Mouse (Mus musculus) olfactory bulb, adult 2 months (tissue): ENCODE results near the gene Alg9.
"Not testable (repeated sequence)": the region's sequence is repeated elsewhere in the genome, so short reads cannot be mapped to it uniquely, and the experiment has no call there.

Source experiments
- CTCF ChIP-seq: fragments of 200-500 bp; IDR thresholded peaks from 2 replicates; pipeline ENCODE4 v1.5.1; 2012; ENCODE audit warnings: low read depth, mild to moderate bottlenecking, low read length, moderate library complexity; ENCODE audit not compliant: insufficient read depth
- POLR2A ChIP-seq: fragments of 200-500 bp; IDR thresholded peaks from 2 replicates; pipeline ENCODE4 v1.6.1; 2012; ENCODE audit warnings: mild to moderate bottlenecking, low read depth, low read length, moderate library complexity; ENCODE audit not compliant: insufficient read depth

- not testable (repeated sequence) for TF ChIP-seq CTCF, POLR2A
These were observed 57.8 kb downstream of the Alg9 start for GRCm38 (mm10) chr9:50832582-50832981.
